Mouse (Mus musculus) liver (tissue): ENCODE results near the gene Abhd6.
A peak's percentile ranks its signal among the peaks of the same experiment; 100 is the strongest.

Experiments used
- DNase-seq: peaks from one replicate; pipeline ENCODE4 v3.0.0-alpha.2; 2020; ENCODE audit warnings: mixed read lengths

Abhd6 gene

GRCm38 (mm10) chr14:8002432-8003092 lies at the start of gene Abhd6:
TSS of gene Abhd6 (plus strand) at chr14:8002902.
- DNase-seq: peak; percentile 70

- no peak for DNase-seq
Measured at GRCm38 (mm10) chr14:7954071-7954471, 48.6 kb upstream of the Abhd6 start.

GRCm38 (mm10) chr14:7956427-7956826 lies 46.3 kb upstream of the Abhd6 start:
- DNase-seq: no peak

- DNase-seq: no peak
Measured at GRCm38 (mm10) chr14:7957049-7957448, 45.7 kb upstream of the Abhd6 start, which contains the start of gene Gm45521. TSS of gene Gm45521 (plus strand) at chr14:7957288.

GRCm38 (mm10) chr14:7960616-7961015 lies 42.1 kb upstream of the Abhd6 start:
- peak; percentile 13 for DNase-seq

GRCm38 (mm10) chr14:7961714-7962113 lies 41.0 kb upstream of the Abhd6 start:
- no peak for DNase-seq

GRCm38 (mm10) chr14:7962626-7963025 lies 40.1 kb upstream of the Abhd6 start:
- no peak for DNase-seq

GRCm38 (mm10) chr14:7963160-7963559 lies 39.5 kb upstream of the Abhd6 start:
- DNase-seq: no peak

- peak; percentile 37 for DNase-seq
Measured at GRCm38 (mm10) chr14:7964219-7964889, 38.3 kb upstream of the Abhd6 start.

GRCm38 (mm10) chr14:7971889-7972493 lies 30.7 kb upstream of the Abhd6 start:
- DNase-seq: no peak

GRCm38 (mm10) chr14:7974643-7975042 lies 28.1 kb upstream of the Abhd6 start:
- DNase-seq: no peak

GRCm38 (mm10) chr14:7975177-7975576 lies 27.5 kb upstream of the Abhd6 start:
- no peak for DNase-seq

GRCm38 (mm10) chr14:7977471-7977870 lies 25.2 kb upstream of the Abhd6 start:
- no peak for DNase-seq

GRCm38 (mm10) chr14:7978183-7978582 lies 24.5 kb upstream of the Abhd6 start:
- no peak for DNase-seq

GRCm38 (mm10) chr14:7981226-7981625 lies 21.5 kb upstream of the Abhd6 start:
- DNase-seq: no peak

- DNase-seq: no peak
Measured at GRCm38 (mm10) chr14:7986913-7987312, 15.8 kb upstream of the Abhd6 start.

GRCm38 (mm10) chr14:7989371-7989770 lies 13.3 kb upstream of the Abhd6 start:
- no peak for DNase-seq

- DNase-seq: no peak
Measured at GRCm38 (mm10) chr14:7989961-7990360, 12.7 kb upstream of the Abhd6 start.

- DNase-seq: no peak
Measured at GRCm38 (mm10) chr14:7991108-7991776, 11.5 kb upstream of the Abhd6 start.

- no peak for DNase-seq
Measured at GRCm38 (mm10) chr14:7992158-7992557, 10.5 kb upstream of the Abhd6 start.

- DNase-seq: peak; percentile 44
Measured at GRCm38 (mm10) chr14:7994271-7994767, 8.4 kb upstream of the Abhd6 start, which contains the start of gene Dnase1l3. TSS of gene Dnase1l3 (minus strand) at chr14:7994573.

- DNase-seq: peak; percentile 83
Measured at GRCm38 (mm10) chr14:7997255-7997696, 5.4 kb upstream of the Abhd6 start.

- DNase-seq: no peak
Measured at GRCm38 (mm10) chr14:7999030-7999429, 3.7 kb upstream of the Abhd6 start.
